Mouse (Mus musculus) limb, embryonic 12.5 days (tissue): ENCODE results near the gene Cpox. TPM values are rescaled to one million over a fixed set of nuclear protein-coding genes. Genes with fewer than 3 reads are reported as not detected.

Experiments used
- ATAC-seq: fragments of 200-750 bp; cut with Nextera tagmentation; 2 replicates; pipeline ENCODE4 v1.8.0; 2017; ENCODE audit warnings: low read depth, moderate TSS enrichment; ENCODE audit not compliant: insufficient number of reproducible peaks, insufficient read depth, low FRiP score, low TSS enrichment
- H3K27ac ChIP-seq: fragments of 300-500 bp; sonication (generic); 2 replicates; pipeline ENCODE4 v1.5.1; 2016; ENCODE audit warnings: mild to moderate bottlenecking, moderate library complexity
- H3K27me3 ChIP-seq: fragments of 300-500 bp; sonication (generic); 2 replicates; pipeline ENCODE4 v1.6.1; 2016; ENCODE audit warnings: mild to moderate bottlenecking, moderate library complexity
- H3K36me3 ChIP-seq: fragments of 300-500 bp; sonication (generic); 2 replicates; pipeline ENCODE4 v1.6.1; 2016; ENCODE audit warnings: mild to moderate bottlenecking, moderate library complexity
- H3K4me1 ChIP-seq: fragments of 300-500 bp; sonication (generic); replicated peaks from 2 replicates; pipeline ENCODE4 v1.6.1; 2016
- H3K4me2 ChIP-seq: fragments of 300-500 bp; sonication (generic); 2 replicates; pipeline ENCODE4 v1.6.1; 2016; ENCODE audit warnings: mild to moderate bottlenecking, moderate library complexity
- H3K4me3 ChIP-seq: fragments of 300-500 bp; sonication (generic); replicated peaks from 2 replicates; pipeline ENCODE4 v1.5.1; 2016; ENCODE audit warnings: mild to moderate bottlenecking
- H3K9ac ChIP-seq: fragments of 300-500 bp; sonication (generic); replicated peaks from 2 replicates; pipeline ENCODE4 v1.6.1; 2016; ENCODE audit warnings: mild to moderate bottlenecking, moderate library complexity
- H3K9me3 ChIP-seq: fragments of 300-500 bp; sonication (generic); 2 replicates; pipeline ENCODE4 v1.6.1; 2016; ENCODE audit warnings: mild to moderate bottlenecking, moderate library complexity
- WGBS: fragments of 180-500 bp; shearing (Covaris S2); methylation state at CpG from one replicate; pipeline ENCODE4 v1.1.7; 2016; 5-methylcytosine and 5-hydroxymethylcytosine counted together
- polyA plus RNA-seq: library from polyadenylated mRNA; unstranded; fragments of >200 nt; fragmentation: Nextera tagmentation; extraction: Ambion mirVana; gene quantifications from 2 replicates; pipeline ENCODE4 v1.2.1, GENCODE M21; 2016

Cpox gene
- 23.0 and 23.4 TPM in 2 replicates for polyA plus RNA-seq

DNA sequence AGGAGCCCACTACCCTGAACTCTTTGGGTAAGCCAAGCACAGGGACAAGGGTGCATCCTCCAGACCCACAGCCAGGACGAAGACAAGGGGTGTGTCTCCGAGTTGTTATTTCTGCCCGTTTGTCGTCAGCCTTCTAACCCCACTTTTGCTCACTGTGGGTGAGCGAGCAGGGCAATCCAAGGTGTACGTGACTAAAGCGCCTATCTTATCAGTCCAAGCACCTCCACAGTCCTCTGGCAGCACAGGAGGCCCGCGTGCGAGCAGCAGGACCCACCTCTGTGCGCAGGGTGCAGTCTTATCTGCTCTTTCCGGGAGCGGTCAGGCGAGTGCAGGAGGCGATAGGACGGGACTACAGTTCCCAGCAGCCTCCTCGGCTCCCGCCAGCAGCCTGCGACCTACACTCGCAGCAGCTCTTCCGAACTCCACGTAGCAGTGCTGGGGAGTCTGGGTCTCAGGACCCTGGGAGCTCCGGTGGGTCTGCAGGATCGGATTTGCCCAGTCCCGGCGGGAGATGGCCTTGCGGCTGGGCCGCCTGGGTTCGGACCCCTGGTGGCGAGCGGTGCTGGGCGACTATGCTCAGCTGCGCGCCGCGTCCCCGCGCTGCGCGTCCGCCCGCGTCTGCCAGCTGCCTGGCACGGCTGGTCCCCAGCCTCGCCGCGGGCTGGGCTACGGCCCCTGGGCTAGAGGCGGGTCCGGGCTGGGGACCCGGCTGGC is at the start of gene Cpox:
Cpox (plus strand) TSS at position 376 of the 714 bp plus-strand sequence.
- peak within 1 kb of the TSS; percentile 84 for H3K9ac ChIP-seq
- H3K4me3 ChIP-seq, result peak within 1 kb of the TSS; percentile 97
- H3K4me1 ChIP-seq, result peaks cover 7% of the 10 kb centered on the region
- H3K4me2 ChIP-seq, result peak within 1 kb of the TSS; percentile 71
- peak within 1 kb of the TSS; percentile 87 for H3K27ac ChIP-seq
- under 1% methylated on average over 50 of the region's 51 CpGs for WGBS
- peaks cover 22% of the 10 kb centered on the region for H3K36me3 ChIP-seq
- peak; percentile 98 for ATAC-seq
- H3K9me3 ChIP-seq, result no peaks in the 10 kb centered on the region
- no peaks in the 10 kb centered on the region for H3K27me3 ChIP-seq

DNA sequence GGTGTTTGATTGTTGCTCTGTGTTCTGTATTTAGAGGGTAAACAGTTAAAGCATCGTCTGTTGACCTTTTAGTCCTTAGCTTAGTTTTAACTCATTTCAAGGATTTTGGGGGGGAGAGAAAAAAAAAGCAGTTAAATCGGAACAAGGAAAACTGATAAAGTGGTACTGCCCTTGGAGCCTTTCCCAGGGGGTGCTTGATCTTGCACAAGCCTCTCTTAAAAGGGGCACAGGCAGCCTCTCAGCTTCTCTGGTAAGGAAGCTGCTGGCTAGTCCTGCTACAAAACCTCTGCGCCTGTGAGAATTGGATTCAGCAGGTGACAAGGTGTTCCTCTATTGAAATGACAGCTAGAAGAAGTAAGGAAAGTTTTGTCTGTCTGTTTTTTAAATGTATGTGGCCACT is 47.7 kb upstream of the Cpox start:
- H3K27ac ChIP-seq, result no peak overlapping the region
- WGBS, result 82% methylated on average over 3 of the region's 3 CpGs
- no peaks in the 10 kb centered on the region for H3K9me3 ChIP-seq
- no peak overlapping the region for H3K9ac ChIP-seq
- no peak for ATAC-seq
- no peaks in the 10 kb centered on the region for H3K36me3 ChIP-seq
- no peaks in the 10 kb centered on the region for H3K4me1 ChIP-seq
- H3K4me3 ChIP-seq, result no peak overlapping the region
- no peaks in the 10 kb centered on the region for H3K27me3 ChIP-seq
- no peak overlapping the region for H3K4me2 ChIP-seq

DNA sequence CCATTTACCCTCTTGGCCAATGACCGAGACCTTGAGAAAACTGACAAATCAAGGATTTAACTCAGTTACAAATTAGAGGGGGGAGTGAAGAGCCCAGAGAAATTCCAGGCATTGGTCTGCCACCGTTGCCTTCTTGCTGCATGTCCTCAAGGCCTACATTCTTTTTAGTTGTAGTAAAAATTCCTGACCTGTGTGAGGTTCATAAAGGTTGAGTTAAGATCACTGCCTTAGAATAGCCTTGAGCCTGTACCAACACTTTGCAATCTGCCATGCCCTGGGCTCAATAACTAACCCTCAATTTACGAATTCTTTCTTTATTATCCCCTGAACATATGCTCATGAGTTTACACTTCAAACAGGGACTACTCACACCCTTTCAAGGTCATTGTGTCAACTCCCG is 47.0 kb upstream of the Cpox start:
- Histone ChIP-seq H3K9ac (no peak overlapping the region), H3K4me1 (no peaks in the 10 kb centered on the region), H3K36me3 (no peaks in the 10 kb centered on the region), H3K4me2 (no peak overlapping the region), H3K27me3 (no peaks in the 10 kb centered on the region), H3K27ac (no peak overlapping the region), H3K4me3 (no peak overlapping the region), H3K9me3 (no peaks in the 10 kb centered on the region)
- no peak for ATAC-seq
- 40% methylated on average over 4 of the region's 4 CpGs for WGBS

DNA sequence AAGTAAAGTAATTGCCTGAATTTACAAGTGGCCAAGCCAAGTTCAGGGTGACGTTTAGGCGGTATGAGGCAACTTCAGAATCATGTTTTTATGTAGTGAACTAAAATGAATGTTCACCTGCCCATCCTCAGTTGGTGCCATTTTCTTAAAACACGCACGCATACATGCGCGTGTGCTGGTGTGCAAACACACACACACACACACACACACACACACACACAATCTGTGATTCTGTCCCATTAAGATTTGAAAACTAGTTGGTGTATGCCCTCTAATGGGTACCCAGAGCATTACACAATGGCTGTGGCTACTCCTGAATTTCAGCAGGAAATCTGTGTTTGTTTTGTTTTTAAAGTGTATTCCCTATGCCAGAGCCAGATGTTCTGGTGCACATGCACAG is 46.1 kb upstream of the Cpox start:
- Histone ChIP-seq H3K27ac (no peak overlapping the region), H3K4me3 (no peak overlapping the region), H3K36me3 (no peaks in the 10 kb centered on the region), H3K9ac (no peak overlapping the region), H3K4me2 (no peak overlapping the region), H3K9me3 (no peaks in the 10 kb centered on the region), H3K27me3 (no peaks in the 10 kb centered on the region), H3K4me1 (no peaks in the 10 kb centered on the region)
- WGBS, result 82% methylated on average over 6 of the region's 6 CpGs
- ATAC-seq, result no peak

DNA sequence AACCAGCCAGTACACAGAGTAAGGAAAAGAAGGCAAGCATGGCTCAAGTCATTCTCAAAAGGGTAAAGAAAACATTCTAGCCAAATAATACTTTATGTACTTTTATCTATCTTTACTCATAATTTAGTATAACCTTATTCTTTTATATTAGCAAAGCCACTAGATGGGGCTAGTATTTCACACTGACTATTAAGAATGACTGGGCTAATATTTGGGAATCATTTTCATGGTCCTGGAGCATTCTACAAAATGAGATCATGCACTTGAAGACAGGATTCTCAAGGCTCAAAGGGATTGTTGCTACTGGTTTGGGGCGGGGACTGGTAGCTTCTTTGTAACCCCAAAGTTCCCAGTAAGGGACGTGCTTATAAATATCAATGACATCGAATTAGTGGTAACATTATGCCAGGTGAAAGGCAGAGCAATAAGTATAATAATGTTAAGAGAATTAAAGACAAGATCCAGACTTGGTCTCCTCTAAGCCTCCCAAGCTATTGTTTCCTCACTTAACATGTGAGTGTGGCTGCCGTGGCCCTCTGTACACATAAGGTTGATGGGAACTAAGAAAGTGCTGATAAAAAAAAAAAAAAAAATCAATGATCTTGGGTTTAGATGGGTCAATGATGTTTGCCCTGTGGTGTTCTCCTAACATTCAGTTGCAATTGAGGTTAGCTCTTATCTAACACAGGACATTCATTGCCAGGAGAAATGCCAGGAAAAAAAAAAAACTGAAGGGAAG is 42.3 kb upstream of the Cpox start:
- Histone ChIP-seq H3K9ac (no peak overlapping the region), H3K4me3 (no peak overlapping the region), H3K9me3 (no peaks in the 10 kb centered on the region), H3K36me3 (no peaks in the 10 kb centered on the region), H3K27me3 (no peaks in the 10 kb centered on the region), H3K4me1 (no peaks in the 10 kb centered on the region), H3K4me2 (no peak overlapping the region), H3K27ac (no peak overlapping the region)
- WGBS, result 90% methylated on average over 4 of the region's 4 CpGs
- ATAC-seq, result no peak

DNA sequence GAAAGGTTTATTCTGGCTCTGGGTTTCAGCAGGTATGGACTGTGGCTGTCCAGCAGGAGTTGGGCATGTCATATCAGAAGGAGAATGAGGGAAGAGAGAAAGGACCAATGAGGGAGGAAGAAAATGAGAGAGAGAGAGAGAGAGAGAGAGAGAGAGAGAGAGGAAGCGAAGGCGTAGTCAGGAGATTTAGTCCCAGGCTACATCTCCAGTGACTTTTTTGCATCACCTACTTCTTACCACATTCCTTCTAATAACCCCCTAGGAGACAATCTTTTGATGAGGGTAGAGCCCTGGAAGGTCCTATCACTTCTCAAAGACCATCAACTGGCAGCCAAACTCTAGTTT is 41.8 kb upstream of the Cpox start:
- H3K36me3 ChIP-seq, result no peaks in the 10 kb centered on the region
- H3K4me2 ChIP-seq, result no peak overlapping the region
- H3K27ac ChIP-seq, result no peak overlapping the region
- H3K4me3 ChIP-seq, result no peak overlapping the region
- H3K9ac ChIP-seq, result no peak overlapping the region
- ATAC-seq, result no peak
- 92% methylated on average over 2 of the region's 2 CpGs for WGBS
- no peaks in the 10 kb centered on the region for H3K4me1 ChIP-seq
- H3K27me3 ChIP-seq, result no peaks in the 10 kb centered on the region
- H3K9me3 ChIP-seq, result no peaks in the 10 kb centered on the region

DNA sequence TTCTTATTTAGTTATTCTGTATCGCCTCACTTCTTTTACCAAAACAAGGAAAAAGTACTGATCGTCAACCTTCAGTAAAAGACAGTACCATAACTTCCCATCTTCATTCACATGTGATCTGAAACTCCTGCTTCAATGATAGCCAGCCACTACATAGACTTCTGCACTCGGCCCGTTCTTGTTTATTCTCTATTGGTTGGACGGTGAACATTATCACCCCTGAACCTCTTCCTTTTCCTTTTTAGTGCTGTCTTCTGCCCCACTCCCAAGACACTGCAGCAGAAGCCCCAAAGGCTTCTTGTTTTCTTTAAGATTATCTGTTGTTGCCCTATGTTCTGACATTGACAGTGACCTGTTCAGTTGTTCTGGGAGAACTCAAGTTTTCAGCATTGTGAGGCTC is 41.1 kb upstream of the Cpox start:
- no peak overlapping the region for H3K4me3 ChIP-seq
- ATAC-seq, result no peak
- 89% methylated on average over 5 of the region's 5 CpGs for WGBS
- no peaks in the 10 kb centered on the region for H3K36me3 ChIP-seq
- H3K9me3 ChIP-seq, result no peaks in the 10 kb centered on the region
- H3K27me3 ChIP-seq, result no peaks in the 10 kb centered on the region
- no peak overlapping the region for H3K9ac ChIP-seq
- no peak overlapping the region for H3K4me2 ChIP-seq
- H3K4me1 ChIP-seq, result no peaks in the 10 kb centered on the region
- H3K27ac ChIP-seq, result no peak overlapping the region

DNA sequence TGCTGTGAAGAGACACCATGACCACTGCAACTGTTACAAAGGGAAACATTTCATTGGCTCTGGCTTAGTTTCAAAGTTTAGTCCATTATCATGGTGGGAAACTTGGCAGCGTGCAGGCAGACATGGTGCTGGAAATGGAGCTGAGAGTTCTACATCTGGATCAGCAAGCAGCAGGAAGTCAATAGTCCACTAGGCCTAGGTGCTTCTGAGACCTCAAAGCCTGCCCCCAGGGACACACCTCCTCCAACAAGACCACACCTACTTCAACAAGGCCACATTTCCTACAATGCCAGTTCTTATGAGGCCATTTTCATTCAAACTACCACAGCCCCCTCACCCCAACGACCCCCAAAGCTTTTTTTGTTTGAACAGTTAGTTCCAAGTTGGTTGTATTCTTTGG is 40.4 kb upstream of the Cpox start:
- H3K4me2 ChIP-seq, result no peak overlapping the region
- no peaks in the 10 kb centered on the region for H3K36me3 ChIP-seq
- no peak overlapping the region for H3K9ac ChIP-seq
- no peaks in the 10 kb centered on the region for H3K4me1 ChIP-seq
- H3K27me3 ChIP-seq, result no peaks in the 10 kb centered on the region
- H3K9me3 ChIP-seq, result no peaks in the 10 kb centered on the region
- no peak for ATAC-seq
- H3K27ac ChIP-seq, result no peak overlapping the region
- WGBS, result 68% methylated on average over 2 of the region's 2 CpGs
- no peak overlapping the region for H3K4me3 ChIP-seq

DNA sequence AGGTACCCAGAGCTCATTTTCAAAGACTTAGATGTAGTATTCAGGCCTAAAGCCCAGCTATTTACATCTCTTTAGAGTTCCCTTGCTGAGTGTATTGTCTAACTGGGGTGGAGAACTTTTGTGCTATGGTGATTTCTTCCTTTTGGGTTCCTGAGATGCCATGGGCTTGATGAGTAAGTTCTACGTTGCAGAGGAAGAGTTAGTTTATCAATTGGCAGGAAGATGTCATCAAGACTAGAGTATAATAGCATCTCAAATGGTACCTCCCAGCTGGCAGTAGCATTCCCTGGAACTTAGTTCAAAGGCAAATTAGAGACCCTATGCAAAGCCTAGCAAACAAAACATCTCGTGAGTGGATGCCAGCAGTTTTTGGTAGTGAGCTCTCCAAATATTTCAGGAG is 34.2 kb upstream of the Cpox start:
- no peaks in the 10 kb centered on the region for H3K36me3 ChIP-seq
- H3K4me3 ChIP-seq, result no peak overlapping the region
- H3K9ac ChIP-seq, result no peak overlapping the region
- 58% methylated on average over 2 of the region's 2 CpGs for WGBS
- H3K4me2 ChIP-seq, result no peak overlapping the region
- H3K4me1 ChIP-seq, result 0 out of 2 replicates have a peak, but pooled peaks cover 3% of the 10 kb centered on the region
- no peak for ATAC-seq
- no peaks in the 10 kb centered on the region for H3K9me3 ChIP-seq
- no peak overlapping the region for H3K27ac ChIP-seq
- no peaks in the 10 kb centered on the region for H3K27me3 ChIP-seq

DNA sequence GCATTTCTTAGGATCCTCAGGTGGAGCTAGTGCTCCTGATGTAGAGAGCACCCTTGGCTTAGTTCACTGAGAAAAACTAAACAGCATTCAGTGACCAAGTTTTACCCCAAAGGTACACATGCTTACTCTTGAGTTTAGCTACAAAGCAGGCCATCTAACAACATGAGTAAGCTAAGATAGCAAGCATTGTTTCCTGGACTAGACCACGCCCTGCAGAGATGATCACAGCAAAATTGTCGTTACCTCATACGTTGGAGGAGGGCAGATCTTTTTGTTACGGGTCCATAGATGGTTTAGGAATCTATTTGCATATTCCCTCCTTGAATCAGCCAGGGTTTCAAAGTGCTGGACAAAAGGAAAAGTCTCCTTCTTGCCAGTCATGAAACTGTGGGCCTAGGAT is 32.6 kb upstream of the Cpox start:
- Histone ChIP-seq H3K27ac (no peak overlapping the region), H3K4me1 (0 out of 2 replicates have a peak, but pooled peaks cover 3% of the 10 kb centered on the region), H3K4me2 (no peak overlapping the region), H3K4me3 (no peak overlapping the region), H3K9ac (no peak overlapping the region), H3K9me3 (no peaks in the 10 kb centered on the region), H3K27me3 (no peaks in the 10 kb centered on the region), H3K36me3 (no peaks in the 10 kb centered on the region)
- ATAC-seq, result no peak
- WGBS, result 90% methylated on average over 4 of the region's 4 CpGs

DNA sequence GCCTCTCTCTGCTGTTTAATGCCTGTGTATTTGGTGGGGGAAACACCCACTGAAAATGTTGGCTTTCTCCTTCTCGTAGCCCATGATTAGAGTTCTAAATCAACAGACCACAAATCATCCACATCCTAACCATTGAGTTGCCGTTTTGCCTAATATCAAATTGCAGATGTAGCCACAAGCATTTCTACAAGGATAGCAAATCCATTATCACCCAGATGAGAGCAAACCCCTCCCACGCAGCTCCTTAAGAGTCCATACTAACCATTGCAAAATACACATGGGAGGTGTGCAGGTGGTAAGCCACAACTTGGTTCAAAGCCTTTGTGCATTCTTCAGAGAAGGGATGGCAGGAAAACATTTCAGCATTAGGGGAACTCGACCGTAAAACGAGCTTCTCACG is 32.1 kb upstream of the Cpox start:
- 69% methylated on average over 7 of the region's 7 CpGs for WGBS
- Histone ChIP-seq H3K4me3 (no peak overlapping the region), H3K4me2 (no peak overlapping the region), H3K27me3 (no peaks in the 10 kb centered on the region), H3K36me3 (no peaks in the 10 kb centered on the region), H3K4me1 (0 out of 2 replicates have a peak, but pooled peaks cover 3% of the 10 kb centered on the region), H3K27ac (no peak overlapping the region), H3K9ac (no peak overlapping the region), H3K9me3 (no peaks in the 10 kb centered on the region)
- no peak for ATAC-seq
